Mouse (Mus musculus) E14TG2a.4 (cell line): ENCODE results near the gene Dpf3.

ENCODE experiments used
- H3K27me3 ChIP-seq: 2 replicates; pipeline ENCODE4 v1.6.1; 2014; ENCODE audit warnings: low read length, control low read depth; ENCODE audit not compliant: insufficient read depth
- H3K36me3 ChIP-seq: 2 replicates; pipeline ENCODE4 v1.6.1; 2014; ENCODE audit warnings: low read length, control low read depth; ENCODE audit not compliant: insufficient read depth
- H3K4me1 ChIP-seq: replicated peaks from 2 replicates; pipeline ENCODE4 v1.6.1; 2014; ENCODE audit warnings: low read depth, low read length, control low read depth
- H3K4me3 ChIP-seq: replicated peaks from 2 replicates; pipeline ENCODE4 v1.5.1; 2014; ENCODE audit warnings: mild to moderate bottlenecking, low read length
- H3K9me3 ChIP-seq: 2 replicates; pipeline ENCODE4 v1.6.1; 2014; ENCODE audit warnings: low read length, control low read depth
- CTCF ChIP-seq: conservative IDR thresholded peaks from 2 replicates; pipeline ENCODE4 v1.5.1; 2014; ENCODE audit warnings: low read length
- NANOG ChIP-seq: IDR thresholded peaks from 2 replicates; pipeline ENCODE4 v1.6.1; 2014; ENCODE audit warnings: borderline replicate concordance, low read length, mixed read lengths
- POU5F1 ChIP-seq: IDR thresholded peaks from 2 replicates; pipeline ENCODE4 v1.6.1; 2014; ENCODE audit warnings: low read length, borderline replicate concordance

Gene Dpf3

GRCm38 (mm10) chr12:83330056-83330455 lies 157.5 kb downstream of the Dpf3 start:
- H3K4me3 ChIP-seq = no peak overlapping the region
- no peaks in the 10 kb centered on the region for H3K9me3 ChIP-seq
- peaks cover 13% of the 10 kb centered on the region for H3K27me3 ChIP-seq
- peaks cover 4% of the 10 kb centered on the region; the same call in 1 of the 2 replicates for H3K4me1 ChIP-seq
- no peaks in the 10 kb centered on the region for H3K36me3 ChIP-seq
- TF ChIP-seq NANOG (no peak), POU5F1 (no peak), CTCF (no peak)

GRCm38 (mm10) chr12:83328899-83329298 lies 158.6 kb downstream of the Dpf3 start:
- no peaks in the 10 kb centered on the region for H3K9me3 ChIP-seq
- H3K27me3 ChIP-seq = peaks cover 21% of the 10 kb centered on the region
- no peaks in the 10 kb centered on the region for H3K36me3 ChIP-seq
- H3K4me3 ChIP-seq = no peak overlapping the region
- H3K4me1 ChIP-seq = peaks cover 4% of the 10 kb centered on the region; the same call in 1 of the 2 replicates
- no peak for TF ChIP-seq POU5F1
- TF ChIP-seq CTCF = no peak
- TF ChIP-seq NANOG = no peak

- no peak overlapping the region for H3K4me3 ChIP-seq
- H3K36me3 ChIP-seq = no peaks in the 10 kb centered on the region
- TF ChIP-seq NANOG (no peak), POU5F1 (no peak), CTCF (no peak)
- H3K9me3 ChIP-seq = no peaks in the 10 kb centered on the region
- H3K27me3 ChIP-seq = peaks cover 18% of the 10 kb centered on the region
- peaks cover 4% of the 10 kb centered on the region; the same call in 1 of the 2 replicates for H3K4me1 ChIP-seq
Observed at GRCm38 (mm10) chr12:83328491-83328890, 159.0 kb downstream of the Dpf3 start.

GRCm38 (mm10) chr12:83327451-83327850 lies 160.1 kb downstream of the Dpf3 start:
- TF ChIP-seq CTCF = no peak
- TF ChIP-seq NANOG = no peak
- no peak for TF ChIP-seq POU5F1
- no peaks in the 10 kb centered on the region for H3K36me3 ChIP-seq
- peaks cover 22% of the 10 kb centered on the region for H3K27me3 ChIP-seq
- H3K4me1 ChIP-seq = peaks cover 4% of the 10 kb centered on the region; the same call in 1 of the 2 replicates
- H3K4me3 ChIP-seq = no peak overlapping the region
- H3K9me3 ChIP-seq = no peaks in the 10 kb centered on the region

- Histone ChIP-seq H3K4me1 (no peaks in the 10 kb centered on the region), H3K9me3 (no peaks in the 10 kb centered on the region), H3K36me3 (no peaks in the 10 kb centered on the region), H3K27me3 (peaks cover 15% of the 10 kb centered on the region), H3K4me3 (no peak overlapping the region)
- TF ChIP-seq POU5F1 (no peak), NANOG (no peak), CTCF (no peak)
Observed at GRCm38 (mm10) chr12:83320725-83321124, 166.8 kb downstream of the Dpf3 start.

- Histone ChIP-seq H3K4me1 (peaks cover 13% of the 10 kb centered on the region), H3K36me3 (no peaks in the 10 kb centered on the region), H3K4me3 (no peak overlapping the region), H3K9me3 (no peaks in the 10 kb centered on the region), H3K27me3 (peaks cover 5% of the 10 kb centered on the region; the same call in 1 of the 2 replicates)
- no peak for TF ChIP-seq NANOG
- TF ChIP-seq CTCF = no peak
- no peak for TF ChIP-seq POU5F1
Observed at GRCm38 (mm10) chr12:83317646-83318443, 169.7 kb downstream of the Dpf3 start.

- H3K36me3 ChIP-seq = no peaks in the 10 kb centered on the region
- no peaks in the 10 kb centered on the region for H3K9me3 ChIP-seq
- H3K4me1 ChIP-seq = peaks cover 31% of the 10 kb centered on the region
- TF ChIP-seq NANOG = no peak
- no peak for TF ChIP-seq CTCF
- no peak for TF ChIP-seq POU5F1
- 0 out of 2 replicates have a peak overlapping the region, but pooled peaks have one; percentile 13 for H3K4me3 ChIP-seq
- peaks cover 5% of the 10 kb centered on the region; the same call in 1 of the 2 replicates for H3K27me3 ChIP-seq
Observed at GRCm38 (mm10) chr12:83314666-83315065, 172.8 kb downstream of the Dpf3 start.

GRCm38 (mm10) chr12:83312818-83313217 lies 174.7 kb downstream of the Dpf3 start:
- no peaks in the 10 kb centered on the region for H3K9me3 ChIP-seq
- no peak overlapping the region for H3K4me3 ChIP-seq
- no peak for TF ChIP-seq POU5F1
- TF ChIP-seq CTCF = no peak
- TF ChIP-seq NANOG = no peak
- H3K36me3 ChIP-seq = no peaks in the 10 kb centered on the region
- H3K27me3 ChIP-seq = peaks cover 5% of the 10 kb centered on the region; the same call in 1 of the 2 replicates
- H3K4me1 ChIP-seq = peaks cover 49% of the 10 kb centered on the region
